Mouse (Mus musculus) limb, embryonic 14.5 days (tissue): Measurements from ENCODE around the gene Akp3. TPM values are rescaled to one million over a fixed set of nuclear protein-coding genes. Genes with fewer than 3 reads are reported as not detected.

Experiments used
- ATAC-seq: fragments of 200-750 bp; cut with Nextera tagmentation; 2 replicates; pipeline ENCODE4 v1.8.0; 2017; ENCODE audit warnings: low read depth, moderate number of reproducible peaks, moderate TSS enrichment; ENCODE audit not compliant: low FRiP score
- DNase-seq: peaks from one replicate; pipeline ENCODE4 v3.0.0-alpha.2; 2015; ENCODE audit warnings: low spot score
- H3K27ac ChIP-seq: fragments of 300-500 bp; sonication (generic); replicated peaks from 2 replicates; pipeline ENCODE4 v1.5.1; 2014; ENCODE audit warnings: low read depth, mild to moderate bottlenecking, low read length, moderate library complexity, mixed read lengths
- H3K27me3 ChIP-seq: fragments of 300-500 bp; sonication (generic); 2 replicates; pipeline ENCODE4 v1.6.1; 2014; ENCODE audit warnings: low read length, mixed read lengths; ENCODE audit not compliant: control insufficient read depth, insufficient read depth
- H3K36me3 ChIP-seq: fragments of 300-500 bp; sonication (generic); 2 replicates; pipeline ENCODE4 v1.6.1; 2014; ENCODE audit warnings: mild to moderate bottlenecking, low read length, moderate library complexity, mixed read lengths; ENCODE audit not compliant: control insufficient read depth, insufficient read depth
- H3K4me1 ChIP-seq: fragments of 300-500 bp; sonication (generic); 2 replicates; pipeline ENCODE4 v1.6.1; 2014; ENCODE audit warnings: antibody characterized with exemption, low read length, mixed read lengths; ENCODE audit not compliant: control insufficient read depth, insufficient read depth
- H3K4me2 ChIP-seq: fragments of 300-500 bp; sonication (generic); replicated peaks from 2 replicates; pipeline ENCODE4 v1.6.1; 2014; ENCODE audit warnings: low read depth, mild to moderate bottlenecking, low read length, moderate library complexity; ENCODE audit not compliant: severe bottlenecking
- H3K4me3 ChIP-seq: fragments of 300-500 bp; sonication (generic); replicated peaks from 2 replicates; pipeline ENCODE4 v1.5.1; 2014; ENCODE audit warnings: low read length
- H3K9ac ChIP-seq: fragments of 300-500 bp; sonication (generic); 2 replicates; pipeline ENCODE4 v1.6.1; 2014; ENCODE audit warnings: mild to moderate bottlenecking, low read depth, low read length, moderate library complexity; ENCODE audit not compliant: severe bottlenecking
- H3K9me3 ChIP-seq: fragments of 300-500 bp; sonication (generic); 2 replicates; pipeline ENCODE4 v1.6.1; 2016; ENCODE audit warnings: low read length; ENCODE audit not compliant: control insufficient read depth
- POLR2A ChIP-seq: fragments of 200-500 bp; IDR thresholded peaks from 2 replicates; pipeline ENCODE4 v1.8.0; 2012; ENCODE audit warnings: inconsistent platforms, mild to moderate bottlenecking, moderate library complexity, borderline replicate concordance; ENCODE audit not compliant: insufficient read depth, insufficient read length; ENCODE audit errors: extremely low read depth
- WGBS: fragments of 180-500 bp; shearing (Covaris S2); extraction: QIAGEN DNeasy Blood & Tissue Kit; methylation state at CpG from one replicate; pipeline ENCODE4 v1.1.7; 2014; 5-methylcytosine and 5-hydroxymethylcytosine counted together
- polyA plus RNA-seq, 2 experiments: library from polyadenylated mRNA; depleted of rRNA in 1 of 2; stranded (reverse) in 1 of 2; unstranded in 1 of 2; fragments of >200 nt; fragmentation: Nextera tagmentation in 1 of 2; extraction: Ambion mirVana in 1 of 2; gene quantifications; 2 replicates each; pipeline versions ENCODE4 v1.2.1 to v1.2.3; 2012 to 2014

Akp3 gene
- polyA plus RNA-seq, 2 experiments, result 0.11 TPM; not detected in 1

GRCm38 (mm10) chr1:87164796-87165184 is 40.0 kb downstream of the Akp3 start:
- Histone ChIP-seq H3K36me3 (no peaks in the 10 kb centered on the region), H3K9me3 (no peaks in the 10 kb centered on the region), H3K9ac (no peak overlapping the region), H3K4me1 (no peaks in the 10 kb centered on the region), H3K27me3 (peaks cover 23% of the 10 kb centered on the region), H3K4me3 (no peak overlapping the region), H3K27ac (no peak overlapping the region), H3K4me2 (no peak overlapping the region)
- DNase-seq (no peak), ATAC-seq (no peak)
- TF ChIP-seq POLR2A, result no peak
- 38% methylated on average over 9 of the region's 9 CpGs for WGBS

- Histone ChIP-seq H3K4me2 (no peak overlapping the region), H3K4me3 (no peak overlapping the region), H3K27me3 (peaks cover 26% of the 10 kb centered on the region), H3K9me3 (no peaks in the 10 kb centered on the region), H3K36me3 (no peaks in the 10 kb centered on the region), H3K9ac (no peak overlapping the region), H3K27ac (no peak overlapping the region), H3K4me1 (0 out of 2 replicates have a peak, but pooled peaks cover 4% of the 10 kb centered on the region)
- 12% methylated on average over 4 of the region's 19 CpGs for WGBS
- ATAC-seq (no peak; the same call in 1 of the 2 replicates), DNase-seq (no peak)
- no peak for TF ChIP-seq POLR2A
Observed at GRCm38 (mm10) chr1:87170458-87170857, 45.7 kb downstream of the Akp3 start.

DNA sequence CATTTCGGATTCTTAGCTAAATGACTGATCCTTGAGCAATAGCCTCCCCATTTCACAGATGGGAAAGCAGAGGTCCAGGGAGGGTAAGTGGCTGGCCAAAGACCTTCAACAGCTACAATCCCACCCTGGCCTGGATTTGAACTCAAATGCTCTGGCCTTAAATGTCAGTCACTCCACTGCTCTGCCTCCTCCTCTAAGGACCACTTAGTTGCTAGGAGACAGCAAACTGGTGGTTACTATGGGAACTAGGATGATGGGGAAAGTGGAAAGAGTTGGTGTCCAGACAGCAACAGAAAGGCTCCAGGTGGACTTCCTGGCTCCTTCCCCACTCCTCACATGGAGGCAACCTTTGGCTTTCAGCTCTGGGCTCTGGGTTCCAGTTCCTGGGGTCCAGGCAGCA is 46.5 kb downstream of the Akp3 start:
- Histone ChIP-seq H3K36me3 (no peaks in the 10 kb centered on the region), H3K27me3 (peaks cover 27% of the 10 kb centered on the region), H3K4me3 (no peak overlapping the region), H3K4me2 (no peak overlapping the region), H3K27ac (no peak overlapping the region), H3K4me1 (peaks cover 11% of the 10 kb centered on the region; the same call in 1 of the 2 replicates), H3K9me3 (no peaks in the 10 kb centered on the region), H3K9ac (no peak overlapping the region)
- ATAC-seq (no peak), DNase-seq (no peak)
- TF ChIP-seq POLR2A, result no peak
- WGBS, result 95% methylated on average over 1 of the region's 1 CpGs

DNA sequence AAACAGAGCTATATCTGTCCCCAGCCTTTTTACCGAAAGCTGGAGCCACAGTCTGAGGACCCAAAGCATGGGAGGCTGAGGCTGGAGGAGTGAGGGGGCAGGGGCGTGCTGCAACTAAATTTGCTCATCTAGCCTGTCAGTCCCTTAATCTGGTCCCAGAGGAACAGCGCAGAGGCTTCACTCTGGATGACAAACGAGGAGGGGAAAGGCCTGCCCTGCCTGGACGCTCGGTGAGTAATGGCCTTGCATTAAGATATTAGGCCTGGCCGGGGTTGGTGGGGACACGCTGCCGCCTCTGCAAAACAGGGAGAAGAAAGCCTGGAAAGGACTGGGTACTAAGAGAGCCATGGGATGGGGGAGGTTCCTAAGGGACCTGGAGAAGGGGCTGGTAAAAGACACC is 47.5 kb downstream of the Akp3 start:
- H3K4me1 ChIP-seq, result peaks cover 13% of the 10 kb centered on the region; the same call in 1 of the 2 replicates
- peaks cover 29% of the 10 kb centered on the region for H3K27me3 ChIP-seq
- no peak for ATAC-seq
- H3K9ac ChIP-seq, result no peak overlapping the region
- 33% methylated on average over 9 of the region's 9 CpGs for WGBS
- no peak overlapping the region for H3K27ac ChIP-seq
- no peak overlapping the region for H3K4me2 ChIP-seq
- no peak for TF ChIP-seq POLR2A
- no peaks in the 10 kb centered on the region for H3K36me3 ChIP-seq
- no peak overlapping the region for H3K4me3 ChIP-seq
- DNase-seq, result no peak
- H3K9me3 ChIP-seq, result no peaks in the 10 kb centered on the region

GRCm38 (mm10) chr1:87174006-87174955 is 49.5 kb downstream of the Akp3 start:
- H3K4me1 ChIP-seq, result peaks cover 13% of the 10 kb centered on the region; the same call in 1 of the 2 replicates
- WGBS, result 21% methylated on average over 28 of the region's 28 CpGs
- DNase-seq (peak; percentile 66), ATAC-seq (peak; percentile 35; the same call in 1 of the 2 replicates)
- H3K9ac ChIP-seq, result peak overlapping the region; percentile 7; the same call in 1 of the 2 replicates
- H3K36me3 ChIP-seq, result no peaks in the 10 kb centered on the region
- no peak for TF ChIP-seq POLR2A
- peaks cover 23% of the 10 kb centered on the region for H3K27me3 ChIP-seq
- H3K27ac ChIP-seq, result no peak overlapping the region
- no peaks in the 10 kb centered on the region for H3K9me3 ChIP-seq
- H3K4me3 ChIP-seq, result no peak overlapping the region
- peak overlapping the region; percentile 26; the same call in 1 of the 2 replicates for H3K4me2 ChIP-seq
